In genomic region chr19:37795552-37796343, GRCm38 (mm10) we compare ENCODE assay signal across 13 mouse cellular contexts.
A peak's percentile ranks its signal among the peaks of the same experiment; 100 is the strongest.
DNase-seq lines count a peak whose midpoint lies in the region; ATAC-seq and TF ChIP-seq lines count a peak whose summit lies in the region.
"Had no signal": no experiment of that assay in that cellular context is flagged by ENCODE, and none has a peak within 500 bp of the region (broad histone marks: within the 10 kb centered on the region; RNA-seq: fewer than 3 reads in every experiment).

No protein-coding gene starts in this region.

- no peak for ATAC-seq in heart, embryonic 11.5 days (replicated peaks; ENCODE audit: insufficient number of reproducible peaks, low FRiP score, low TSS enrichment)
- ATAC-seq in heart, embryonic 15.5 days (replicated peaks; ENCODE audit: insufficient number of reproducible peaks, insufficient read depth, low FRiP score, low read depth): peak; percentile 43
- ATAC-seq: Patski had no signal

- H3K4me3 ChIP-seq in heart, embryonic 11.5 days (ENCODE audit: low read depth, low read length): no peak overlapping the region
- no peak overlapping the region for H3K4me3 ChIP-seq in heart, embryonic 15.5 days
- no peak overlapping the region for H3K4me3 ChIP-seq in cerebellum, adult 2 months (replicated peaks; ENCODE audit: insufficient read depth, low read depth, low read length)
- H3K4me3 ChIP-seq: hindbrain, embryonic 13.5 days; liver, embryonic 15.5 days; neural tube, embryonic 12.5 days had no signal

- 85% methylated on average over 18 of the region's 18 CpGs for WGBS in heart, embryonic 11.5 days (ENCODE audit: insufficient replicate concordance)
- WGBS in heart, embryonic 15.5 days: 66% methylated on average over 18 of the region's 18 CpGs
- 31% methylated on average over 18 of the region's 18 CpGs for WGBS in cerebellum, adult 2 months

- H3K36me3 ChIP-seq in heart, embryonic 11.5 days (ENCODE audit: control insufficient read depth, insufficient read depth, low read length): no peaks in the 10 kb centered on the region
- no peaks in the 10 kb centered on the region for H3K36me3 ChIP-seq in heart, embryonic 15.5 days
- H3K36me3 ChIP-seq: hindbrain, embryonic 13.5 days; liver, embryonic 15.5 days; neural tube, embryonic 12.5 days had no signal

- H3K4me1 ChIP-seq in heart, embryonic 11.5 days (ENCODE audit: control insufficient read depth, insufficient read depth, low read length): no peaks in the 10 kb centered on the region
- no peaks in the 10 kb centered on the region for H3K4me1 ChIP-seq in heart, embryonic 15.5 days (replicated peaks)
- no peaks in the 10 kb centered on the region for H3K4me1 ChIP-seq in cerebellum, adult 2 months (ENCODE audit: control insufficient read depth, insufficient read depth, low read length)
- H3K4me1 ChIP-seq: liver, embryonic 15.5 days had no signal

- H3K4me2 ChIP-seq in heart, embryonic 11.5 days: no peak overlapping the region
- no peak overlapping the region for H3K4me2 ChIP-seq in heart, embryonic 15.5 days
- H3K4me2 ChIP-seq: hindbrain, embryonic 13.5 days; liver, embryonic 15.5 days; neural tube, embryonic 12.5 days had no signal

- no peak for TF ChIP-seq POLR2A in cerebellum, adult 2 months (IDR thresholded peaks at IDR 0.05; ENCODE audit: borderline replicate concordance, insufficient read depth, low read length)

- H3K27me3 ChIP-seq in heart, embryonic 11.5 days (ENCODE audit: control insufficient read depth, insufficient read depth, low read length): no peaks in the 10 kb centered on the region
- no peaks in the 10 kb centered on the region for H3K27me3 ChIP-seq in heart, embryonic 15.5 days
- H3K27me3 ChIP-seq in cerebellum, adult 2 months (ENCODE audit: control insufficient read depth, insufficient read depth, low read length): no peaks in the 10 kb centered on the region
- H3K27me3 ChIP-seq: liver, embryonic 15.5 days; Patski had no signal

- DNase-seq in heart, adult 18-20 months: peak; percentile 46 to 72
- DNase-seq in 3134 (ENCODE audit: extremely low read depth, insufficient read length, low spot score) (peak; percentile 69), ZHBTc4 (ENCODE audit: low read depth, low spot score) (peak; percentile 36)
- no peak for DNase-seq in spleen, postnatal 10 days (ENCODE audit: low spot score in 2 of 2)
- DNase-seq in spleen, postnatal 4 days (ENCODE audit: low spot score in 2 of 2): no peak
- no peak for DNase-seq in cerebellum, adult 2 months
- DNase-seq: embryo, embryonic 11 days had no signal

- no peaks in the 10 kb centered on the region for H3K9me3 ChIP-seq in heart, embryonic 11.5 days (replicated peaks; ENCODE audit: control insufficient read depth, low read length)
- H3K9me3 ChIP-seq in heart, embryonic 15.5 days (replicated peaks): no peaks in the 10 kb centered on the region
- H3K9me3 ChIP-seq: hindbrain, embryonic 13.5 days; liver, embryonic 15.5 days; neural tube, embryonic 12.5 days had no signal

- H3K9ac ChIP-seq in heart, embryonic 11.5 days (ENCODE audit: low read depth, low read length): no peak overlapping the region
- no peak overlapping the region for H3K9ac ChIP-seq in heart, embryonic 15.5 days
- H3K9ac ChIP-seq: hindbrain, embryonic 13.5 days; liver, embryonic 15.5 days; neural tube, embryonic 12.5 days had no signal

- no peak overlapping the region for H3K27ac ChIP-seq in heart, embryonic 11.5 days (ENCODE audit: low read depth, low read length)
- H3K27ac ChIP-seq in heart, embryonic 15.5 days: no peak overlapping the region
- H3K27ac ChIP-seq in cerebellum, adult 2 months (ENCODE audit: insufficient read depth, low read length): no peak overlapping the region
- H3K27ac ChIP-seq: hindbrain, embryonic 13.5 days; liver, embryonic 15.5 days; neural tube, embryonic 12.5 days had no signal

- no peak for TF ChIP-seq CTCF in cerebellum, adult 2 months (IDR thresholded peaks at IDR 0.05; ENCODE audit: borderline replicate concordance, insufficient read depth, low read depth, low read length)

Comparison
In these comparisons a context has a peak if more than half of its experiments do, and no peak if none do; other contexts are left out.
1. DNase-seq: peak in heart, adult 18-20 months (2 of 2), 3134 (single experiment) and ZHBTc4 (single experiment); none in spleen, postnatal 10 days (0 of 2), spleen, postnatal 4 days (0 of 2) and cerebellum, adult 2 months (0 of 2).